Mouse (Mus musculus) bone marrow macrophage, adult 2 months (primary cell): ENCODE measurements around the gene Ganab.
"Not testable (repeated sequence)": the region's sequence is repeated elsewhere in the genome, so short reads cannot be mapped to it uniquely, and the experiment has no call there.

ENCODE experiments used
- CTCF ChIP-seq: IDR thresholded peaks from 2 replicates; pipeline ENCODE4 v1.5.1; 2012; ENCODE audit warnings: low read depth, mild to moderate bottlenecking, low read length, moderate library complexity
- POLR2A ChIP-seq: IDR thresholded peaks from 2 replicates; pipeline ENCODE4 v1.6.1; 2012; ENCODE audit warnings: mild to moderate bottlenecking, low read depth, low read length, borderline replicate concordance

DNA sequence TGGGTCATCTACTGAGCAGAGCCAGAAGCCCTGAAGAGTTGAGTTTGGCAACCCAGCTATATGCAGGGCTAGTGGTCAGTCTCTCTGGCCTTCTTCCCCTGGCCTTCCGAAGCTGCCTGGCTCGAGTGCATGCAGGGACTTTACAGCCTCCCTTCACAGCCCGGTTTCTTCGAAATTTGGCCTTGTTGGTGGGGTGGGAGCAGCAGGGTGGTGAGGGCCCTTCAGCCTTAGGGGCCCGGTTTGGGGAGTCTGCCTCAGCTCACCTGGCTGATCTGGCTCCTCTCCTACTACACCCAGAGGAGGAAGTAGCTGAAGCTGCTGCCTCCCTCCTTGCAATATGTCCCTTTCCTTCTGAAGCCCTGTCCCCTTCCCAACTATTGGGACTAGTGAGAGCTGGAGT lies 1.6 kb upstream of the Ganab start:
- not testable (repeated sequence) for TF ChIP-seq CTCF, POLR2A
